Mouse (Mus musculus): ENCODE measurements at regions not wholly inside any gene's neighbourhood (a gene's known extent, or its start where the extent isn't known, plus 50 kb on each side); places are given as distances from the start of the nearest gene placed in this dataset.

- TF ChIP-seq CTCF (IDR thresholded peaks at IDR 0.05; ENCODE audit: low read depth) = no peak
- TF ChIP-seq EP300 (IDR thresholded peaks at IDR 0.05; ENCODE audit: low read depth) = no peak
Measured at GRCm38 (mm10) chr6:68437184-68437583, 901.6 kb upstream of the Tacstd2 start.

Measured in liver, postnatal 0 days (tissue).